Mouse (Mus musculus) kidney, postnatal 10 days (tissue): Measurements from ENCODE around the gene Ryk.
A peak's percentile ranks its signal among the peaks of the same experiment; 100 is the strongest.

ENCODE experiments used
- DNase-seq: peaks from one replicate; pipeline ENCODE4 v3.0.0; 2021; ENCODE audit warnings: mixed read lengths

The Ryk gene

GRCm38 (mm10) chr9:102834742-102835591, at the start of gene Ryk:
Ryk (plus strand) TSS chr9:102834917.
- peak; percentile 86 for DNase-seq

- no peak for DNase-seq
Observed at GRCm38 (mm10) chr9:102789491-102789890, 45.2 kb upstream of the Ryk start.

- DNase-seq = peak; percentile 63
Observed at GRCm38 (mm10) chr9:102791845-102792244, 42.9 kb upstream of the Ryk start.

GRCm38 (mm10) chr9:102792836-102793235, 41.9 kb upstream of the Ryk start:
- DNase-seq = no peak

- no peak for DNase-seq
Observed at GRCm38 (mm10) chr9:102793286-102793809, 41.4 kb upstream of the Ryk start.

- no peak for DNase-seq
Observed at GRCm38 (mm10) chr9:102798406-102798805, 36.3 kb upstream of the Ryk start.

- no peak for DNase-seq
Observed at GRCm38 (mm10) chr9:102806056-102806573, 28.6 kb upstream of the Ryk start.

GRCm38 (mm10) chr9:102811192-102811591, 23.5 kb upstream of the Ryk start:
- no peak for DNase-seq

- DNase-seq = no peak
Observed at GRCm38 (mm10) chr9:102818228-102818627, 16.5 kb upstream of the Ryk start.

GRCm38 (mm10) chr9:102828604-102829003, 6.1 kb upstream of the Ryk start:
- no peak for DNase-seq

- no peak for DNase-seq
Observed at GRCm38 (mm10) chr9:102831541-102831940, 3.2 kb upstream of the Ryk start.

GRCm38 (mm10) chr9:102834414-102834741, 339 bp upstream of the Ryk start:
- no peak for DNase-seq

GRCm38 (mm10) chr9:102836279-102836678, 1.6 kb downstream of the Ryk start:
- no peak for DNase-seq

- DNase-seq = peak; percentile 69
Observed at GRCm38 (mm10) chr9:102840792-102841778, 6.4 kb downstream of the Ryk start.

GRCm38 (mm10) chr9:102841832-102842231, 7.1 kb downstream of the Ryk start:
- DNase-seq = peak; percentile 69

GRCm38 (mm10) chr9:102842498-102842897, 7.8 kb downstream of the Ryk start:
- DNase-seq = no peak

GRCm38 (mm10) chr9:102843577-102843976, 8.9 kb downstream of the Ryk start:
- no peak for DNase-seq

GRCm38 (mm10) chr9:102845851-102846250, 11.1 kb downstream of the Ryk start:
- no peak for DNase-seq

GRCm38 (mm10) chr9:102846348-102846747, 11.6 kb downstream of the Ryk start:
- DNase-seq = no peak

- DNase-seq = no peak
Observed at GRCm38 (mm10) chr9:102852076-102853022, 17.6 kb downstream of the Ryk start.

GRCm38 (mm10) chr9:102857856-102858255, 23.1 kb downstream of the Ryk start:
- no peak for DNase-seq

GRCm38 (mm10) chr9:102858283-102858682, 23.6 kb downstream of the Ryk start:
- DNase-seq = no peak
